Mouse (Mus musculus) activated CD4-positive, CD25-positive, alpha-beta regulatory T cell, adult 4 months (primary cell): Measurements from ENCODE around the gene Ctse. TPM values are rescaled to one million over a fixed set of nuclear protein-coding genes. Genes with fewer than 3 reads are reported as not detected.

Source experiments
- ATAC-seq: one replicate; pipeline ENCODE4 v1.8.0; 2017
- polyA plus RNA-seq, 2 experiments: library from polyadenylated mRNA; unstranded; fragments of 100-300 nt; shearing (Covaris generic); gene quantifications; one replicate each; pipeline ENCODE4 v1.2.1; 2017

Ctse gene
- polyA plus RNA-seq, 2 experiments from 2014 or later: 21.7 to 30.2 TPM

GRCm38 (mm10) chr1:131700447-131700846 lies 62.3 kb downstream of the Ctse start:
- no peak for ATAC-seq

- no peak for ATAC-seq
Measured at GRCm38 (mm10) chr1:131701391-131701790, 63.3 kb downstream of the Ctse start.

GRCm38 (mm10) chr1:131702094-131702766 lies 64.1 kb downstream of the Ctse start:
- ATAC-seq: peak; percentile 36

- peak; percentile 43 for ATAC-seq
Measured at GRCm38 (mm10) chr1:131703482-131703881, 65.4 kb downstream of the Ctse start.

DNA sequence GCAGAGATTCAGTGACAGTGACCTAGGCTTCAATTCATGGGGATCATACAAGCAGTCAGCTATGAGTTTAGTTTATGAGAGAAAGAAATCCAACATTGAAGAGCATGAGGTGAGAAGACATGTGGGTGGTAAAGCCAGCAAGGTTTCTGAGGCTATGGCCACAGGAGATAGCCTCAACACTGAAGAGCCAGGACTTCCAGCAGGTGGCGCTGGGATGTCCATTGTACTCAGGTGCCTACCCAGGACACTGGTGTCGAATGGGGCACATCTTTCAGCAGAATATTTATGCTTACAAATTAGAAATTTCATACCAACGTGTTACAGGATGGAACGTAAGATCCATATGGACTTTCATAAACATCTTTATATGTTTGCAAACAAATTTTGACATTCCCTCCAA lies 70.2 kb downstream of the Ctse start:
- no peak for ATAC-seq

GRCm38 (mm10) chr1:131711518-131711917 lies 73.4 kb downstream of the Ctse start:
- ATAC-seq: no peak

DNA sequence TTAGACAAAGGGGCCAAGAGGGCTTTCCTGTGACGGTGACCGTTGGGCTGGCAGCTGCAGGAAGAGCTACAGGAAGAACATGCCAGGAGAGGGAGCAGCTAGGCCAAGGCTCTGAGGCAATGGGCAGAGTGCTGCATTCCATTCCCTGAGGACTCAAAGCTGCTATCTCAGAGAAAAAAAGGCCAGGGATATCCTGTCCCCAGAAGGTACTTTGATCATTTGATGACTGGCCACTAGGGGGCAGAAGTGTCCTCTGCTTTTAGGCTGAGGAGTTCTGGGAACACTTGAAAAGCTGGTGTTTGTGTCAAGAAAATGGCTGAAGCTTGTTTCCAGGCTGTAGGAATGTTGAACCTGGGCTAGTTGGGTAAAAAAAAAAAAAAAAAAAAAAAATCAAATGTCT lies 74.3 kb downstream of the Ctse start:
- ATAC-seq: no peak

DNA sequence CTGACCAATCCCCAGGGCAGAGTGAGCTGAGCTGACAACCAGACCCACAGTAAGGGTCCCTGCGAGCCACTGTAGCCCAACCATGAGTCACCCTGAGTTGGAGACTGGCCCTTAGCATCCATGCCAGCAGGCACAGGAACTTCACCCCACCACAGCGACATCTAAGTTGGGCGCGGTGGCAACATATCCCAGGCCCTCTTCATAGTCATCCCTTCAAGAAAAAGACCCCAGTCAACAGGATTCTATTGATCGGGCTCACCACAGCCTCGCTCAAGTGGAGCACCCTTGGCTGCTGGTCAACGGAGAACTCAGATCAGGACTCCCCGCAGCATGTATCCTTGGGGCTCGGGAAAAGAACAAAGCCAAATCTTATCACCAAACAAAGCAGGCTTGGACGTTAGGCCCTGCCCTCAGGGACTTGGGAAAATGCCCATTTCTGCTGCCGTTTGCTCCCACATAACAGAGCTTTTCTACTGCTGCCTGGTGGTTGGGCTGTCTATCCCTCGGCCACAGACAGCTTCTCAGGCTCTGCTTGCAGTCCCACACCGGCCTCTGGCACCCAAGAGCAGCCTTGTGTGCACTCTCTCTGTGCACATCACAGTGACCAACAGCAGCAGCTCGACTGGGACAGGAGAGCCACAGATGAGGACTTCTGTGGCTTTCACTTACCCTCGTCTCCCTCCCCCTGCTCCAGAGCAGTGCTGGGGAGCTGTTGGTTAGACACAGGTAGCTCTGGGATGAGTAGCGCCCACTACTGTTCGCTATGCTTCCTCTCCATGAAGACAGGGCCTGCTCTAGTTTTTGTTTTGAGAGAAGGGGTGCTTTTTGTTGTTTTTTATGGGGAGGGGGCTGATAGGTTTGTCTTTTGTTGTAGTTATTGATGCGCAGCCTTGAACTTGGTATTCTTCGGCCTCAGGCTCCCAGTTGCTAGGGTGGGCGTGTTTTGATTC lies 76.6 kb downstream of the Ctse start:
- no peak for ATAC-seq

- no peak for ATAC-seq
Measured at GRCm38 (mm10) chr1:131718952-131719694, 81.0 kb downstream of the Ctse start.

DNA sequence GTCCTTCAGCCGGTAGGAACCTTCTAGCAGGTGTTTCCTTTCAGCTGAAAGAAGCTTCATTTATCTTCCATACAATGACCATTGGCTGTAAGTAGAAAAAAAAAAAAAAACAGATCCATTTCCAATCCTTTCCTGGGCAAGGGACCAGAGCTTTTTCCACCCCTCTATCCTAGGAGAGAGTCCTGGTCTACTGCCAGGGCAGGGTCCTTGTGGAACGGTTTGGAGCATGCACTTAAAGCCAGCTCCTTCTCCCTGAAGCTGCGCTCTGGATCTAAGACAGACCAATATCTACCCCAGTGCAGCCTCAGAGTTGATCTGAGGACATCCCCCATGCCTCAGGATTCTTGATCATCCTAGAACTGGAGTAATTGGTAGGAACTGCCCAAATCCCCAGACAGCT lies 83.9 kb downstream of the Ctse start:
- no peak for ATAC-seq

DNA sequence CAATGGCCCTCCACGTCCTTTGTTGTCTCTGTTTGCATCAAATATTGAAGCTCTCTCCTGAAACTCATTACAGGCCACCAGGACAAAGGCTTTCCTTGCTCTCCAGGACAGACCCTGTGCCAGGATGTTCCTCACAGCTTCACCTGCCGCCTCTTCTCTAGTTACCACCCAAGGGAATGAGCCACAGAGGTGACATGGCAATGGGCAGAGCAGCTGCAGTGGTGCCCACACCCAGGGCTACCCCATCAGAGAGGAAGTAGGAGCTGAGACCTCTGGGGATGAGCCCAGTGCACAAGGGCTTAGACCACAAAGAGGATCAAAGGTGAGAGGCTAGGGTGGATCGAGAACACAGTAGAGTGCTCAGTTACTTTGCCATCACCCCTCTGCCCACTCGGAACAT lies 85.4 kb downstream of the Ctse start:
- ATAC-seq: no peak

Other genes starting within 250 kb of the Ctse start
- 10 to 100 TPM; 24.8 to 35.9 TPM for gene Srgap2, start 111.0 kb upstream of the Ctse start, polyA plus RNA-seq
- gene Fam72a, start 110.4 kb upstream of the Ctse start, polyA plus RNA-seq: under 1 TPM; 0.60 to 0.85 TPM
- gene Avpr1b, start 39.1 kb upstream of the Ctse start, polyA plus RNA-seq: under 1 TPM in 1 of 2 experiments, not detected in 1; 0.11 TPM
- not detected for gene Rab7b, start 50.4 kb downstream of the Ctse start, polyA plus RNA-seq
- not detected for gene Slc26a9, start 105.7 kb downstream of the Ctse start, polyA plus RNA-seq
- not detected for gene Pm20d1, start 159.1 kb downstream of the Ctse start, polyA plus RNA-seq
- 10 to 100 TPM; 15.0 to 17.9 TPM for gene Slc41a1, start 189.2 kb downstream of the Ctse start, polyA plus RNA-seq
- 10 to 100 TPM; 45.6 to 48.2 TPM for gene Rab29, start 228.9 kb downstream of the Ctse start, polyA plus RNA-seq